Mouse (Mus musculus) brain, embryonic 14.5 days (tissue): Measurements from ENCODE around the gene Rpp25l.

ENCODE experiments used
- CTCF ChIP-seq: fragments of 200-500 bp; IDR thresholded peaks from 2 replicates; pipeline ENCODE4 v1.5.1; 2012; ENCODE audit warnings: inconsistent platforms, mild to moderate bottlenecking, moderate library complexity, borderline replicate concordance; ENCODE audit not compliant: insufficient read depth, insufficient read length; ENCODE audit errors: extremely low read depth
- POLR2A ChIP-seq: fragments of 200-500 bp; IDR thresholded peaks from 2 replicates; pipeline ENCODE4 v1.6.1; 2012; ENCODE audit warnings: mild to moderate bottlenecking, inconsistent platforms, borderline replicate concordance; ENCODE audit not compliant: poor library complexity, insufficient read depth, insufficient read length, severe bottlenecking; ENCODE audit errors: extremely low read depth

- TF ChIP-seq CTCF: no peak
- no peak for TF ChIP-seq POLR2A
Observed at GRCm38 (mm10) chr4:41665009-41665675, 48.2 kb downstream of the Rpp25l start.
